Mouse (Mus musculus): Measurements from ENCODE around the gene Rad51b.

GRCm38 (mm10) chr12:79846247-79847151 is 549.4 kb downstream of the Rad51b start:
- TF ChIP-seq EP300 (IDR thresholded peaks at IDR 0.05; ENCODE audit: low read depth): no peak
- TF ChIP-seq CTCF (IDR thresholded peaks at IDR 0.05; ENCODE audit: low read depth): no peak
